Mouse (Mus musculus): Measurements from ENCODE around the gene Tax1bp3.

Gene Tax1bp3

GRCm38 (mm10) chr11:73228881-73229280 is 52.0 kb downstream of the Tax1bp3 start:
- no peak for DNase-seq (ENCODE audit: low spot score in 2 of 2)

- no peak for DNase-seq (ENCODE audit: low spot score in 2 of 2)
Observed at GRCm38 (mm10) chr11:73230081-73230480, 53.2 kb downstream of the Tax1bp3 start.

GRCm38 (mm10) chr11:73232513-73232912 is 55.6 kb downstream of the Tax1bp3 start:
- no peak for DNase-seq (ENCODE audit: low spot score in 2 of 2)
